Mouse (Mus musculus): Measurements from ENCODE around the gene Hes3. TPM values are rescaled to one million over a fixed set of nuclear protein-coding genes. Genes with fewer than 3 reads are reported as not detected.

Gene Hes3
- total RNA-seq, 2 experiments from 2014 or later: not detected

DNA sequence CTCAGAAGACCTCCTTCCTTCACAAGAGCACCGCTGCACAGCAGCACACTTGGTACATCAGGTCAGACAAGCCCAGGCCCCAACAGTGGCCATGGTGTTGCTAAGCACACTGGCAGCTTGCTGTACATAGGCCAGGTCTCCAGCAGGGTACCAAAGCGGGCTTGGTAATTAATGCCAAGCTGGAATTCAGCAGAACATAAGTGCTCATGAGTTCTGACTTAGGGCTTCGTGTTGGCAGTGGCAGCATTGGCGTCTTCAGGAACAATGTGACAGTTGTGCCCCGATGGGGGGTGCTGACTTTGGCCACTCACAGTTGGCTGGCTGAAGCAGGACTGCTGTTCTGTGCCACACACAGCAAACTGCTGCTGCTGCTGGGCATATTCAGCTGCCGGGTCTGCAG is 13.2 kb upstream of the Hes3 start:
- DNase-seq: no peak

GRCm38 (mm10) chr4:152303172-152303571 is 11.7 kb upstream of the Hes3 start:
- no peak for DNase-seq

DNA sequence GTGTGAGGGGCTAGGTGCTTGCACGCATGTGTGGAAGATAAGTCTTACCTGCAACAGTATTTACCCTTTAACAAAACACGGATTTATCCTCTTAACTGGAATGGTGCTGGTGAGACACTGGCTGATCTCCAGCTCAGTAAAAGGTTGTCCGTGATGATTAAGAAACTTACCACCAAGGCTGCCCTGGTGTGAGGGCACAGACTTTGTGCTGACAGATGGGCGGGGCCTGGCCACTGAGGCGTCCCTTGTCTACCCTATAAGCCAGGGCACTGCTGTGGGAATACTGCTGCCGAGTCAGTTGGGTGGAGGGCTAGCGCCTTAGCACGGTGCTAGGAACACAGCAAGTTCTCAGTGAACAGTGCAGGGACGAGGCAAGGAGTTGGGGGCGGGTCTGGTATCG is 10.6 kb upstream of the Hes3 start:
- DNase-seq: no peak

DNA sequence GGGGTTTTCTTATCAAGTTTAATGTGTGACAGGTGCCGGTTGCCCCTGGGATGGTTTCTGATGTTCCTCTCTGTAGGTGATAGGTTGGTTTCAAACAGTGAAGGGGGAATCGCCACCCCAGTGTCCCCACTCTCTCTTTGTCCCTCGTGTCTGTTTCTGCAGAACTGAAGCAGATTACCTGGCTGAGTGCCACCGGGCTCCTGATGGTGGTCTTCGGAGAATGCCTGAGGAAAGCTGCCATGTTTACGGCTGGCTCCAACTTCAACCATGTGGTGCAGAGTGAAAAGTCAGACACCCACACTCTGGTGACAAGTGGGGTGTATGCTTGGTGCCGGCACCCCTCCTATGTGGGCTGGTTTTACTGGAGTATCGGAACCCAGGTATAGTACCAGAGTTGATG is 8.9 kb upstream of the Hes3 start:
- no peak for DNase-seq

DNA sequence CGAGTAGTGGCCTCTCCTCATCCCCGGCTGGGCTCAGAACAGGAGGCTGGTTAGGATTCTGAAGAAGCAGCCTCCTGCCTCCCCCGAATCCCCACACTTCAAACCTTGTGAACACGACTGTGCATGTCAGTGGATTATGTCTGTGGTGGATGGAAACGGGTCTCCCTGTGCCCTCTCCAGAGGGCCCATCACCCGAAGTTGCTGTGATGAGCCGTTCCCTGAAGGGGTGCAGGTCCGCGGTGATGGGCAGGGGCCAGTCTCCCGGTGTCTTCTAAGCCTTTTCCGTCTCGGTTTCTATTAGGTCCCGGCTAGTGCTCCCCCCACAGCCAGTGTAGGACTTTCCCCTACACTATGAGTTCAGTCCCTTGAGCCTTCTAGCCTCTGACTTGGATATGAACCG is 7.4 kb upstream of the Hes3 start:
- DNase-seq: no peak

- DNase-seq: peak; percentile 98 to 100
Observed at GRCm38 (mm10) chr4:152296874-152297861, 5.7 kb upstream of the Hes3 start, which contains the start of gene Icmt. Gene Icmt, plus strand, starts transcription at chr4:152297227.

- DNase-seq: no peak
Observed at GRCm38 (mm10) chr4:152296371-152296770, 4.9 kb upstream of the Hes3 start.

- DNase-seq: no peak
Observed at GRCm38 (mm10) chr4:152295916-152296315, 4.5 kb upstream of the Hes3 start.

DNA sequence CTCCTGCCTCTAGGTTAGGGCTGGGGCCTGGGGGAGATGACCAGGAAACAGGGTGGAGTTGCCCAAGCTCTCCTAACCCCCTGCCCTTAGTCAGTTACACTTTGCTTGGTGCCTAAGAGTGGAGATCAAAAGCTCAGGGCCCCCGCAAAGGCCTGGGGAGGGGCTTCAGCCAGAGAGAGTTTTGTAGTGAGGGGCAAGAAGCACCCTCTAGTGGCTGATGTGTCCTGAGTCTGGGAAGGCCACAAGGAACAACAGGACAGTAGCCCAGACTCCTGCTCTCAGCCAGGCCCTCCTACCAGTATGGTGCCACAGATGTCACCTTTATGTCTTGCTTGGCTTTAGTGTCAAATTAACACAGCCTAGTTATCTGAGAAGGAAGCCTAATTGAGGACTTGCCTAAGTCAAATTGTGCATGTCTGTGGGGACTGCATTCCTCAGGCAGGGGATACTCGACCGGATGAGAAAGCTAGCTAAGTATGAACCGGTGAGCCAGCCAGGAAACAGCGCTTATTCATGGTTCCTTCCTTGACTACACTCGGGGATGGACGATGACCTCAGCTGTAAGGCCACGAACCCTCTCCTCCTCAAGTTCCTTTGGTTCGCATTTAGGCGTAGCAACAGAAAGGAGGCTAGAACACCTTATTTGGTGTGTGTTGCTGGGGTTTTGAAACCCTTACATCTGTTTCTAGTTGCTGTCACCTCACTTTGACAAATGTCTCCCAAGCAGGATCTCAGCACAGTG is 2.9 kb upstream of the Hes3 start:
- DNase-seq: no peak

GRCm38 (mm10) chr4:152292102-152292765 is 772 bp upstream of the Hes3 start:
- no peak for DNase-seq

DNA sequence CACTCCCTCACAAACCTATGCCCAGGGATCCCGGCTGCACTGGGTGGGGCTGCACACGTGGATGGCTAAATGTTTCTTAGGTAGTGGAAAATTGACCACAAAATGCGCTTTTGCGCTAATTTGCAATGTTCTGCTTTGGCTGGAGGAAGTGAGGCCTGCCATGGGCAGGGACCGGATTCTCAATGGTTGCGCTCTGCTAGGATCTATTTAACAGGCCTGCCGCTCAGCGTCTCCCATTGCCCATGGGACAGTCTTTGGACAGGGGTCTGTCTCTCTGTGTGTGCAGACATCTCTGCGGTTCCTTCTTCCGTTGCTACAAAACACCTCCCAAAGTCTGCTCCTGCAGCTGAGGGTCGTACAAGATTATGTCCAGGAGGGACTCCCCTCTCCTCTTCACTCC is 471 bp downstream of the Hes3 start:
- no peak for DNase-seq

GRCm38 (mm10) chr4:152290385-152290784 is 1.1 kb downstream of the Hes3 start:
- no peak for DNase-seq

DNA sequence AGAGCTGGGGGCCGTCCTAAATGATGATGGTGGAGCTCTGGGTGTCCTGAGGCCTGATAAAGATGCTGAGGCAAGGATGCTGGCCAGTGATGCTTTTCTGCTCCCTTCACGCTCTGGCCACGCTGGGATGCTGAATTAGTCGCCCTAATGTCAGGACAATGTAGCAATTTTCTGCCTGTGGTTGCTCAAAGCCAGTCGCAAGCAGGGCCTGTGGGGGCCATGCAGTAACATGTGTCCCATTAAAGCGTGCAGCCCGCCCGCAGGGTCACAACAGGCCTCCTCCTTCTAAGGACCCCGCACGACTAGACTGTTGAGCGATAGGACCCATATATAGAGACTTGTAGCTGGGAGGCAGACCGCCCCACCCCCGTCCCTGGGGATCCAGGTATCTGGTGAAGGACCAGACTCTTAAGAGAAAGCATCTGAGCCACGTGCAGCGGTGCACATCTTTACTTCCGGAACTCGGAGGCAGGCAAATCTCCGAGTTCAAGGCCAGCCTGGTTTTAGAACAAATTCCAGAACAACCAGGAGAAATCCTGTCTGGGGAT is 3.0 kb downstream of the Hes3 start:
- DNase-seq: no peak

DNA sequence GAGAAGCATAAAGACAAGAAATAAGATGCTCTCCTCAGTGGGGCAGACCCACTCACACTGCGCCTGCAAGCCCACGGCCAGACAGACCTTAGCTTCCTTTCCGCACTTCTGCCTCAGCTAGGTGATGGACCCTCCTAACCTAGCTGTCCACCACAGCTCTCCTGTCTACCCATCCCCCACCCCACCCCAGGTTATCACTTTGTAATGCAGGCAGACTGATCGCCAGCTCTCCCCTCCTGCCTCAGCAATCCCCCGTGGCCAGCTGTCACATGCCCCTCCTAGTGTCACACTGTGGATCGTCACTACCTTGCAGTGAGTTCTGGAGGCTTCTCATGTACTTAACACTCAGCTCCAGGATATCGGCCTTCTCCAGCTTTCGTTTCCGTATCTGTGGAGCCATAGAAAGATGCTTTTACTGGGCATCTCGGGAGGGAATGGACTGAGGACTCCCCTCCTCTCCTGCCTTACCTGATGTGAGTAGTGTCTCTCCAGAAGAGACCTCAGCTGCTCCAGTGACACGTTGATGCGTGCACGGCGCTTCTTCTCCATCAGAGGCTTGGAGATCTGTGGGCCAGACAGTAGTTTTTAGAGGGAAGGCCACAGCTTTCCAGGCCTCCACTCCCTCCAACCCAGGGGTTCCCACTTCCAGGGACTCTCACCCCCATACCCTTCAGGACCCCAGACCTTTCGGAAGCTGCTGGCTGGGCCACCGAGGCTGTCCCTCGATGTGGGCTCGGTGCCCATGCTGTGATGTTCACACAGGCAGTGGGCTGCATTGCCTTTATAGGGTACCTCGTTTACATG is 3.9 kb downstream of the Hes3 start:
- DNase-seq: no peak

DNA sequence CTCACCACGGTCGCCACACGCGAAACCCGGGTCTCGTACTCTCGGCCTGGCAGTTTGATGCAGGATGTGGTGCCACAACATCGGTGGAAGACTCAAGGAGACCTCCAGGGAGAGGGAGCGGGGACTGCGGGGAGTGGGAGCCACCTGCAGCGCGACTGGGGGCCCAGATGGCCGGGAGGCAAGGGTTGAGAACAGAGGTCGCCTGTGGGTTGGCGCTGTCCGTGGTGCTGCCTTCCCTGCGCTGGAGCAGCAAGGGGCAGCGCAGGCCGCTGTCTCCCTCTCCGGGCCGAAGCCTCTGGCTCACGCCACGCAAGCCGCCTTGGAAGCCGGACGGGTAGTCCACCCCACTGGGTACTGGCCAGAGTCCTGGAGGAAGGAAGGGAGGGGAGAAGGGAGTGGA is 4.6 kb downstream of the Hes3 start:
- peak; percentile 53 to 74 for DNase-seq

DNA sequence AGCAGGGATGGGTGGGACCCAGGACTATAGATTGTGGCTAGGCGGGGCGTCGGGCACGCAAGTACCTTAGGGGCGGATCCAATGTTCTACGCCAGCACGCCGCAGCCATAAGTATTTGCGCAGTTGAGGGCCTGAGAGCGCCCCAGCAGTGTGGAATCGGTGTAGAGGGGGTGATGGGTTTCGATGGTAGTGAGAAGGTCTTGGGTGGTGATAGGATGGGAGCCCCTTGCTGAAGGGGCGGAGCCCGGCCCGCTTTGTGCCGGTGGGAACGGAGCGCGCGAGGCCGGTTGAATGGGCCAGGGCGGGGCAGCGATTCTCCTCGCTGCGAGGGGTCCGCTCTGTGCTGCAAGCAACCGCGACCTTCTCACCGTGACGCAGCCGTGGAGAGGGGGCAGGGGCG is 5.3 kb downstream of the Hes3 start:
- no peak for DNase-seq

DNA sequence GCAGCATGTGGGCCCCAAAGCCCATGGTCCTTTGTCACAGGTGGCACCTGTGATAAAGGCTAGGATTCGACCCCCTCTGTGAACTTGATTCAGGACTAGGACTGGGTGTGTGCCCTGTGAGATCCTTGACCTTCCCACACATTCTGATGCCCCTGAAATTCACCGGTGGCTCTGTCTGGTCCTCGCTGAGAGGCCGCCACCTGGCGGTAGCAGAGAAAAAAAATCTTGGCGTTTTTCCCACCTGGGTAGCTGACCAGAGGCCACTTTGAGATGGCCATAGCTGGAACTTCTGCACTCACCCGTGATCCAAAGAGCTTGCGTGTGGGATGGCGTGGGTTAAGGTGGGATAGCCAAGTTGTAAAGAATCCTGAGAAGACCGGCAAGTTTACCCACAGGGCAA is 6.0 kb downstream of the Hes3 start:
- DNase-seq: peak; percentile 74 to 88

- peak; percentile 82 to 84 for DNase-seq
Observed at GRCm38 (mm10) chr4:152283186-152283950, 8.1 kb downstream of the Hes3 start.

DNA sequence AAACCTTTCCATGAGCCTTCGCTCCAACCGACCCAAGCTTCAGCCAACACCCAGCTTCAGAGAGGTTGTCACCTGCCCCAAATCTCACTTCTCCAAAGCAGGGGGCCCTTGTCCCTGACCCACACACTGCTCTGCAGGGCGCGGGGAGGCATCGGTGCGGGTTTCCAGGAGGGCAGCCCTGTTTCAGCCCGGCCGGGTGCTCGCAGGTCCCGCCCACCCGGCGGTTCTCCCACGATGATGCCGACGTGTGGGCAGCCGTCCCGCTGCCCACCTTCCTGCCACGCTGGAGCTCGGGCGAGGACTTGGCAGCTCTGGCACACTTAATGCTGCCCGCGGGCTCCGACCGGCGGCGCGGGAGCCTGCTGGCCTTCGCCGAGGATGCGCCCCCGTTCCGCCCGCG is 8.7 kb downstream of the Hes3 start:
- DNase-seq: no peak

GRCm38 (mm10) chr4:152281601-152282000 is 9.9 kb downstream of the Hes3 start:
- no peak for DNase-seq

DNA sequence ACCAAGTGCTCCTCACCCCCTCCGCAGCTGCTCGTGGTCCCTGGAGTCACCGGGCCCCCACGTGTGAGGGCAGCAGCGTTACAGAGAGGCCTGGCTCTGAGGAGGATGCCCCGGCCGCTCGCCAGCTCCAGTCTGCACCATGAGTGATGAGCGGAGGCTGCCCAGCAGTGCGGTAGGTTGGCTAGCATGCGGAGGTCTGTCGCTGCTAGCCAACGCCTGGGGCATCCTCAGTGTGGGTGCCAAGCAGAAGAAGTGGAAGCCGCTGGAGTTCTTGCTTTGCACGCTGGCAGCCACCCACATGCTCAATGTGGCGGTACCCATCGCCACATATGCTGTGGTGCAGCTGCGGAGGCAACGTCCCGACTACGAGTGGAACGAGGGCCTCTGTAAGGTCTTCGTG is 12.5 kb downstream of the Hes3 start:
- DNase-seq: no peak

All from heart, adult 18-20 months (tissue).